Comparison of ENCODE assay signal across 13 mouse cellular contexts in the genomic region with DNA sequence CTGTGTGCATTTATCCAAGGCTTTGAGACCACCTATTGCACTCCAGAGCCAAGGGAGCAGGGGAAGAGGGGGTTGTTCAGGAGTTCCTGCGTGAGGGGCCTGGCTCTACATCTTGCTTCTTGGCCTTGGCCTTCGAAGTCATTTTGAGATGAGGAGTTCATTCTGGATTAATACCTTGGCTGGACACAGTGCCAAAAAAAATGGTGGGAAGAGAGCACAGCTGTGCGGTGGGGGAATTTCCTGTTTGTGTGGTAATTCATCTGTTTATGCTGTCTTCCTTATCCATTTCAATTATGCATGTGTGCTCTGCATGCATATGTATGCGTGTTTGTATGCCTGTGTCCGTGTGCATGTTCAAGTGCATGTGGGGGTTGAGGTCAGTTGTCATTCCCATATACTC.
DNase-seq lines count a peak whose midpoint lies in the region; ATAC-seq and TF ChIP-seq lines count a peak whose summit lies in the region.
"Had no signal": no experiment of that assay in that cellular context is flagged by ENCODE, and none has a peak within 500 bp of the region (broad histone marks: within the 10 kb centered on the region; RNA-seq: fewer than 3 reads in every experiment).

No protein-coding gene starts in this region.

- ATAC-seq in lung, embryonic 16.5 days (ENCODE audit: low read depth): no peak
- ATAC-seq in intestine, embryonic 16.5 days: peak; percentile 25; the same call in 1 of the 2 replicates
- ATAC-seq: CD4-positive, CD25-positive, alpha-beta regulatory T cell, adult 4 months had no signal

- no peak overlapping the region for H3K9ac ChIP-seq in heart, adult 2 months (ENCODE audit: low read depth, low read length)
- H3K9ac ChIP-seq in lung, embryonic 16.5 days (ENCODE audit: low read length): no peak overlapping the region
- H3K9ac ChIP-seq in intestine, embryonic 16.5 days (ENCODE audit: low read depth, low read length): no peak overlapping the region
- H3K9ac ChIP-seq: forebrain, postnatal 0 days; heart, embryonic 13.5 days; liver, embryonic 12.5 days; midbrain, embryonic 15.5 days had no signal

- TF ChIP-seq EP300 in heart, adult 2 months (IDR thresholded peaks at IDR 0.05; ENCODE audit: insufficient read depth, low read depth, low read length): no peak

- WGBS in heart, adult 2 months: 50% methylated on average over 5 of the region's 5 CpGs
- 84% methylated on average over 5 of the region's 5 CpGs for WGBS in heart, embryonic 10.5 days
- WGBS in lung, embryonic 16.5 days: 43% methylated on average over 5 of the region's 5 CpGs
- 51% methylated on average over 5 of the region's 5 CpGs for WGBS in intestine, embryonic 16.5 days
- WGBS in small intestine, adult 2 months: 79% methylated on average over 5 of the region's 5 CpGs

- no peaks in the 10 kb centered on the region for H3K36me3 ChIP-seq in heart, adult 2 months (ENCODE audit: control insufficient read depth, insufficient read depth, low read length)
- H3K36me3 ChIP-seq in heart, embryonic 10.5 days: no peaks in the 10 kb centered on the region
- no peaks in the 10 kb centered on the region for H3K36me3 ChIP-seq in lung, embryonic 16.5 days (ENCODE audit: control insufficient read depth, insufficient read depth, low read length)
- no peaks in the 10 kb centered on the region for H3K36me3 ChIP-seq in intestine, embryonic 16.5 days (ENCODE audit: control insufficient read depth, insufficient read depth, low read length)
- H3K36me3 ChIP-seq in small intestine, adult 2 months (ENCODE audit: control insufficient read depth, insufficient read depth, low read length): no peaks in the 10 kb centered on the region
- H3K36me3 ChIP-seq: heart, embryonic 13.5 days; liver, embryonic 12.5 days; midbrain, embryonic 15.5 days had no signal

- intact Hi-C loops in heart, adult 2 months (cut with DNase I): no loop called here

- no peaks in the 10 kb centered on the region for H3K9me3 ChIP-seq in heart, embryonic 10.5 days
- no peaks in the 10 kb centered on the region for H3K9me3 ChIP-seq in lung, embryonic 16.5 days (ENCODE audit: control insufficient read depth, low read length)
- H3K9me3 ChIP-seq in intestine, embryonic 16.5 days (ENCODE audit: control insufficient read depth, low read length): no peaks in the 10 kb centered on the region
- H3K9me3 ChIP-seq: heart, embryonic 13.5 days; liver, embryonic 12.5 days; midbrain, embryonic 15.5 days had no signal

- H3K4me1 ChIP-seq in heart, adult 2 months (ENCODE audit: control insufficient read depth, insufficient read depth, low read length): peaks cover 1% of the 10 kb centered on the region
- H3K4me1 ChIP-seq in heart, embryonic 10.5 days: peaks cover 7% of the 10 kb centered on the region
- peaks cover 25% of the 10 kb centered on the region for H3K4me1 ChIP-seq in lung, embryonic 16.5 days (replicated peaks; ENCODE audit: control insufficient read depth, insufficient read depth, low read length)
- peaks cover 14% of the 10 kb centered on the region for H3K4me1 ChIP-seq in intestine, embryonic 16.5 days (ENCODE audit: control insufficient read depth, insufficient read depth, low read length)
- H3K4me1 ChIP-seq in small intestine, adult 2 months (ENCODE audit: control insufficient read depth, insufficient read depth, insufficient read length, low read length): peaks cover 6% of the 10 kb centered on the region; the same call in 1 of the 2 replicates
- H3K4me1 ChIP-seq: liver, embryonic 12.5 days; midbrain, embryonic 15.5 days had no signal

- H3K79me2 ChIP-seq in heart, adult 2 months (replicated peaks; ENCODE audit: control insufficient read depth, insufficient read depth, low read length): no peaks in the 10 kb centered on the region

- no peak for TF ChIP-seq POLR2A in heart, adult 2 months (IDR thresholded peaks at IDR 0.05; ENCODE audit: insufficient read depth, low read depth, low read length)
- TF ChIP-seq POLR2A in small intestine, adult 2 months (IDR thresholded peaks at IDR 0.05; ENCODE audit: low read depth, low read length): no peak

- no peak for TF ChIP-seq CTCF in heart, adult 2 months (IDR thresholded peaks at IDR 0.05)
- TF ChIP-seq CTCF in small intestine, adult 2 months (IDR thresholded peaks at IDR 0.05; ENCODE audit: extremely low read depth, insufficient read length, insufficient replicate concordance, low read depth, low read length): no peak

- DNase-seq in heart, adult 2 months: no peak
- DNase-seq in heart, embryonic 10.5 days (ENCODE audit: low spot score): no peak
- DNase-seq in lung, postnatal 36 days: no peak
- DNase-seq in layer of hippocampus, postnatal 14 days (ENCODE audit: low spot score in 2 of 2): no peak
- DNase-seq in layer of hippocampus, adult 8-10 months (ENCODE audit: low spot score in 2 of 2): no peak
- DNase-seq: forebrain, postnatal 0 days had no signal

- no peak overlapping the region for H3K4me3 ChIP-seq in heart, adult 2 months
- H3K4me3 ChIP-seq in heart, embryonic 10.5 days: no peak overlapping the region
- H3K4me3 ChIP-seq in lung, embryonic 16.5 days (ENCODE audit: low read length): no peak overlapping the region
- H3K4me3 ChIP-seq in intestine, embryonic 16.5 days (ENCODE audit: low read length): no peak overlapping the region
- no peak overlapping the region for H3K4me3 ChIP-seq in small intestine, adult 2 months (ENCODE audit: low read depth, low read length)
- H3K4me3 ChIP-seq: heart, embryonic 13.5 days; liver, embryonic 12.5 days; midbrain, embryonic 15.5 days had no signal

- no peaks in the 10 kb centered on the region for H3K27me3 ChIP-seq in heart, adult 2 months (ENCODE audit: control insufficient read depth, insufficient read depth, low read length)
- H3K27me3 ChIP-seq in heart, embryonic 10.5 days (ENCODE audit: insufficient read depth, poor library complexity, severe bottlenecking): no peaks in the 10 kb centered on the region
- peaks cover 4% of the 10 kb centered on the region for H3K27me3 ChIP-seq in lung, embryonic 16.5 days (ENCODE audit: control insufficient read depth, insufficient read depth, low read depth, low read length)
- H3K27me3 ChIP-seq in intestine, embryonic 16.5 days (replicated peaks; ENCODE audit: control insufficient read depth, insufficient read depth, low read length): no peaks in the 10 kb centered on the region
- H3K27me3 ChIP-seq in small intestine, adult 2 months (ENCODE audit: control insufficient read depth, insufficient read depth, low read length): no peaks in the 10 kb centered on the region
- H3K27me3 ChIP-seq: heart, embryonic 13.5 days; liver, embryonic 12.5 days; midbrain, embryonic 15.5 days had no signal

- peak overlapping the region; percentile 7; the same call in 1 of the 2 replicates for H3K4me2 ChIP-seq in lung, embryonic 16.5 days (ENCODE audit: low read depth, low read length)
- H3K4me2 ChIP-seq in intestine, embryonic 16.5 days (ENCODE audit: low read depth, low read length): no peak overlapping the region
- H3K4me2 ChIP-seq: liver, embryonic 12.5 days; midbrain, embryonic 15.5 days had no signal

- peak overlapping the region; percentile 12 for H3K27ac ChIP-seq in heart, adult 2 months
- no peak overlapping the region for H3K27ac ChIP-seq in heart, embryonic 10.5 days
- H3K27ac ChIP-seq in lung, embryonic 16.5 days (ENCODE audit: low read length): peak overlapping the region; percentile 60
- H3K27ac ChIP-seq in intestine, embryonic 16.5 days (ENCODE audit: low read length): peak overlapping the region; percentile 57
- 0 out of 2 replicates have a peak overlapping the region, but pooled peaks have one; percentile 17 for H3K27ac ChIP-seq in small intestine, adult 2 months (ENCODE audit: insufficient read depth, low read depth, low read length)
- H3K27ac ChIP-seq: heart, embryonic 13.5 days; liver, embryonic 12.5 days; midbrain, embryonic 15.5 days had no signal
